Mouse (Mus musculus) mature B cell (primary cell): ENCODE measurements around the gene Elovl1.

Experiments
- in situ Hi-C: fragments of 300-500 bp; cut with MboI; formaldehyde crosslinking; loops from 2 replicates; pipeline ENCODE4 v1.14.3; 2019

Elovl1 gene

GRCm38 (mm10) chr4:118427768-118428451 lies at the start of gene Elovl1:
Gene Elovl1 (plus strand): TSS chr4:118428093.
- in situ Hi-C loops = no loop called here

GRCm38 (mm10) chr4:118383271-118383670 lies 44.6 kb upstream of the Elovl1 start:
- in situ Hi-C loops = no loop called here

GRCm38 (mm10) chr4:118387316-118387715 lies 40.6 kb upstream of the Elovl1 start:
- in situ Hi-C loops = no loop called here

- in situ Hi-C loops = no loop called here
These were observed 37.7 kb upstream of the Elovl1 start for GRCm38 (mm10) chr4:118390146-118390545.

GRCm38 (mm10) chr4:118394505-118394904 lies 33.4 kb upstream of the Elovl1 start:
- in situ Hi-C loops = no loop called here

- in situ Hi-C loops = no loop called here
These were observed 32.6 kb upstream of the Elovl1 start for GRCm38 (mm10) chr4:118395289-118395688.

- in situ Hi-C loops = no loop called here
These were observed 31.5 kb upstream of the Elovl1 start for GRCm38 (mm10) chr4:118396433-118396832.

GRCm38 (mm10) chr4:118398400-118398799 lies 29.5 kb upstream of the Elovl1 start:
- in situ Hi-C loops = no loop called here

GRCm38 (mm10) chr4:118401421-118401820 lies 26.5 kb upstream of the Elovl1 start:
- in situ Hi-C loops = no loop called here

GRCm38 (mm10) chr4:118401918-118402317 lies 26.0 kb upstream of the Elovl1 start:
- in situ Hi-C loops = no loop called here

- in situ Hi-C loops = no loop called here
These were observed 25.2 kb upstream of the Elovl1 start for GRCm38 (mm10) chr4:118402701-118403100.

- in situ Hi-C loops = no loop called here
These were observed 18.6 kb upstream of the Elovl1 start, which contains the start of the genes Szt2 and Med8 for GRCm38 (mm10) chr4:118409142-118409900. Gene Szt2 (minus strand): TSS chr4:118409273. Gene Med8 (plus strand): TSS chr4:118409337.

- in situ Hi-C loops = no loop called here
These were observed 17.0 kb upstream of the Elovl1 start for GRCm38 (mm10) chr4:118410871-118411270.

GRCm38 (mm10) chr4:118413553-118413952 lies 14.3 kb upstream of the Elovl1 start:
- in situ Hi-C loops = no loop called here

- in situ Hi-C loops = no loop called here
These were observed 12.1 kb upstream of the Elovl1 start for GRCm38 (mm10) chr4:118415779-118416178.

GRCm38 (mm10) chr4:118416329-118416728 lies 11.6 kb upstream of the Elovl1 start:
- in situ Hi-C loops = no loop called here

- in situ Hi-C loops = no loop called here
These were observed 10.6 kb upstream of the Elovl1 start for GRCm38 (mm10) chr4:118417112-118417797.

- in situ Hi-C loops = no loop called here
These were observed 6.5 kb upstream of the Elovl1 start for GRCm38 (mm10) chr4:118421384-118421783.

- in situ Hi-C loops = no loop called here
These were observed 3.2 kb upstream of the Elovl1 start for GRCm38 (mm10) chr4:118424541-118425160.

GRCm38 (mm10) chr4:118425374-118425773 lies 2.5 kb upstream of the Elovl1 start:
- in situ Hi-C loops = no loop called here

- in situ Hi-C loops = no loop called here
These were observed 502 bp upstream of the Elovl1 start for GRCm38 (mm10) chr4:118427415-118427767.

- in situ Hi-C loops = no loop called here
These were observed 780 bp downstream of the Elovl1 start for GRCm38 (mm10) chr4:118428531-118429214.
